Mouse (Mus musculus) midbrain, embryonic 16.5 days (tissue): ENCODE data around the gene Rp9. TPM values are rescaled to one million over a fixed set of nuclear protein-coding genes. Genes with fewer than 3 reads are reported as not detected.
"Not testable (repeated sequence)": the region's sequence is repeated elsewhere in the genome, so short reads cannot be mapped to it uniquely, and the experiment has no call there.

Experiments used
- ATAC-seq: fragments of 200-750 bp; cut with Nextera tagmentation; 2 replicates; pipeline ENCODE4 v1.8.0; 2017; ENCODE audit warnings: moderate TSS enrichment
- H3K27ac ChIP-seq: fragments of 300-500 bp; sonication (generic); 2 replicates; pipeline ENCODE4 v1.5.1; 2014; ENCODE audit warnings: mild to moderate bottlenecking, low read length, mixed read lengths
- H3K27me3 ChIP-seq: fragments of 300-500 bp; sonication (generic); 2 replicates; pipeline ENCODE4 v1.6.1; 2014; ENCODE audit warnings: low read depth, low read length, mixed read lengths; ENCODE audit not compliant: control insufficient read depth, insufficient read depth
- H3K36me3 ChIP-seq: fragments of 300-500 bp; sonication (generic); 2 replicates; pipeline ENCODE4 v1.6.1; 2014; ENCODE audit warnings: mild to moderate bottlenecking, low read length, moderate library complexity, mixed read lengths; ENCODE audit not compliant: control insufficient read depth, insufficient read depth
- H3K4me1 ChIP-seq: fragments of 300-500 bp; sonication (generic); 2 replicates; pipeline ENCODE4 v1.6.1; 2014; ENCODE audit warnings: mild to moderate bottlenecking, low read length, mixed read lengths; ENCODE audit not compliant: control insufficient read depth, insufficient read depth
- H3K4me2 ChIP-seq: fragments of 300-500 bp; sonication (generic); 2 replicates; pipeline ENCODE4 v1.6.1; 2014; ENCODE audit warnings: mild to moderate bottlenecking, low read length, mixed read lengths
- H3K4me3 ChIP-seq: fragments of 300-500 bp; sonication (generic); 2 replicates; pipeline ENCODE4 v1.5.1; 2014; ENCODE audit warnings: low read depth, mild to moderate bottlenecking, low read length, moderate library complexity, mixed read lengths
- H3K9ac ChIP-seq: fragments of 300-500 bp; sonication (generic); 2 replicates; pipeline ENCODE4 v1.6.1; 2014; ENCODE audit warnings: low read depth, low read length, mixed read lengths
- H3K9me3 ChIP-seq: fragments of 300-500 bp; sonication (generic); replicated peaks from 2 replicates; pipeline ENCODE4 v1.6.1; 2014; ENCODE audit warnings: mild to moderate bottlenecking, low read length, mixed read lengths; ENCODE audit not compliant: control insufficient read depth, poor library complexity, severe bottlenecking
- WGBS: fragments of 180-500 bp; shearing (Covaris S2); extraction: QIAGEN DNeasy Blood & Tissue Kit; methylation state at CpG from one replicate; pipeline ENCODE4 v1.1.7; 2014; 5-methylcytosine and 5-hydroxymethylcytosine counted together
- polyA plus RNA-seq: library from polyadenylated mRNA; unstranded; fragments of >200 nt; fragmentation: Nextera tagmentation; extraction: Ambion mirVana; gene quantifications from 2 replicates; pipeline ENCODE4 v1.2.1, GENCODE M21; 2015

Gene Rp9
- polyA plus RNA-seq, 1 experiment from 2014 or later = 66.0 TPM

GRCm38 (mm10) chr9:22468899-22469259 is 664 bp downstream of the Rp9 start:
- H3K27me3 ChIP-seq = no peaks in the 10 kb centered on the region
- peaks cover 3% of the 10 kb centered on the region; the same call in 1 of the 2 replicates for H3K36me3 ChIP-seq
- no peaks in the 10 kb centered on the region for H3K9me3 ChIP-seq
- 77% methylated on average over 8 of the region's 8 CpGs for WGBS
- ATAC-seq = no peak
- no peak overlapping the region; the same call in 1 of the 2 replicates for H3K4me2 ChIP-seq
- no peak overlapping the region for H3K9ac ChIP-seq
- H3K4me1 ChIP-seq = peaks cover 3% of the 10 kb centered on the region; the same call in 1 of the 2 replicates
- H3K4me3 ChIP-seq = no peak overlapping the region; the same call in 1 of the 2 replicates
- H3K27ac ChIP-seq = no peak overlapping the region

GRCm38 (mm10) chr9:22468170-22468898 is 1.2 kb downstream of the Rp9 start:
- H3K27me3 ChIP-seq = no peaks in the 10 kb centered on the region
- H3K9ac ChIP-seq = peak overlapping the region; percentile 98
- H3K36me3 ChIP-seq = peaks cover 3% of the 10 kb centered on the region; the same call in 1 of the 2 replicates
- peak overlapping the region; percentile 67 for H3K4me2 ChIP-seq
- peak overlapping the region; percentile 91 for H3K4me3 ChIP-seq
- peaks cover 3% of the 10 kb centered on the region; the same call in 1 of the 2 replicates for H3K4me1 ChIP-seq
- peak overlapping the region; percentile 95 for H3K27ac ChIP-seq
- peak; percentile 83 for ATAC-seq
- H3K9me3 ChIP-seq = no peaks in the 10 kb centered on the region
- 4% methylated on average over 40 of the region's 43 CpGs for WGBS

- H3K36me3 ChIP-seq = peaks cover 3% of the 10 kb centered on the region; the same call in 1 of the 2 replicates
- H3K9me3 ChIP-seq = no peaks in the 10 kb centered on the region
- ATAC-seq = peak; percentile 69
- peak overlapping the region; percentile 95 for H3K27ac ChIP-seq
- WGBS = 1% methylated on average over 68 of the region's 73 CpGs
- H3K4me2 ChIP-seq = peak overlapping the region; percentile 67
- H3K4me1 ChIP-seq = peaks cover 3% of the 10 kb centered on the region; the same call in 1 of the 2 replicates
- peak overlapping the region; percentile 91 for H3K4me3 ChIP-seq
- no peaks in the 10 kb centered on the region for H3K27me3 ChIP-seq
- peak overlapping the region; percentile 98 for H3K9ac ChIP-seq
These were observed 2.0 kb downstream of the Rp9 start for GRCm38 (mm10) chr9:22467371-22468169.

- Histone ChIP-seq H3K9me3 (no peaks in the 10 kb centered on the region), H3K9ac (no peak overlapping the region), H3K4me3 (no peak overlapping the region), H3K4me1 (peaks cover 3% of the 10 kb centered on the region; the same call in 1 of the 2 replicates), H3K27me3 (no peaks in the 10 kb centered on the region), H3K36me3 (peaks cover 3% of the 10 kb centered on the region; the same call in 1 of the 2 replicates), H3K27ac (no peak overlapping the region), H3K4me2 (no peak overlapping the region)
- ATAC-seq = no peak
- 94% methylated on average over 5 of the region's 5 CpGs for WGBS
These were observed 3.3 kb downstream of the Rp9 start for GRCm38 (mm10) chr9:22466212-22466611.

GRCm38 (mm10) chr9:22461946-22462345 is 7.6 kb downstream of the Rp9 start:
- H3K9ac ChIP-seq = no peak overlapping the region
- WGBS = 76% methylated on average over 3 of the region's 3 CpGs
- H3K4me3 ChIP-seq = no peak overlapping the region
- H3K4me2 ChIP-seq = no peak overlapping the region
- no peaks in the 10 kb centered on the region; the same call in 1 of the 2 replicates for H3K4me1 ChIP-seq
- no peak overlapping the region for H3K27ac ChIP-seq
- H3K9me3 ChIP-seq = no peaks in the 10 kb centered on the region
- no peak for ATAC-seq
- peaks cover 6% of the 10 kb centered on the region for H3K36me3 ChIP-seq
- H3K27me3 ChIP-seq = no peaks in the 10 kb centered on the region

- no peak for ATAC-seq
- H3K9ac ChIP-seq = no peak overlapping the region
- no peak overlapping the region for H3K27ac ChIP-seq
- H3K9me3 ChIP-seq = no peaks in the 10 kb centered on the region
- WGBS = 86% methylated on average over 11 of the region's 11 CpGs
- H3K27me3 ChIP-seq = no peaks in the 10 kb centered on the region
- no peaks in the 10 kb centered on the region for H3K4me1 ChIP-seq
- no peak overlapping the region for H3K4me3 ChIP-seq
- peaks cover 20% of the 10 kb centered on the region for H3K36me3 ChIP-seq
- no peak overlapping the region for H3K4me2 ChIP-seq
These were observed 12.3 kb downstream of the Rp9 start for GRCm38 (mm10) chr9:22457142-22457835.

- no peak overlapping the region for H3K4me2 ChIP-seq
- H3K27me3 ChIP-seq = no peaks in the 10 kb centered on the region
- peaks cover 34% of the 10 kb centered on the region for H3K36me3 ChIP-seq
- no peak overlapping the region for H3K27ac ChIP-seq
- H3K9me3 ChIP-seq = no peaks in the 10 kb centered on the region
- no peaks in the 10 kb centered on the region for H3K4me1 ChIP-seq
- H3K9ac ChIP-seq = no peak overlapping the region
- no peak overlapping the region for H3K4me3 ChIP-seq
- no peak for ATAC-seq
These were observed 14.5 kb downstream of the Rp9 start for GRCm38 (mm10) chr9:22455041-22455440.

GRCm38 (mm10) chr9:22453990-22454389 is 15.6 kb downstream of the Rp9 start, which contains the start of gene Gm17545:
Gene Gm17545 (plus strand): TSS chr9:22454290.
- not testable (repeated sequence) for H3K27ac ChIP-seq, ATAC-seq, H3K9me3 ChIP-seq, H3K9ac ChIP-seq, H3K27me3 ChIP-seq, H3K4me2 ChIP-seq, H3K4me1 ChIP-seq, H3K4me3 ChIP-seq
- 94% methylated on average over 8 of the region's 8 CpGs for WGBS
- peaks cover 41% of the 10 kb centered on the region for H3K36me3 ChIP-seq
